Mouse (Mus musculus) heart, embryonic 10.5 days (tissue): Measurements from ENCODE around the gene Lyrm7. TPM values are rescaled to one million over a fixed set of nuclear protein-coding genes. Genes with fewer than 3 reads are reported as not detected.

Experiments
- DNase-seq: peaks from one replicate; pipeline ENCODE4 v3.0.0-alpha.2; 2017; ENCODE audit warnings: low spot score
- H3K27ac ChIP-seq: fragments of 300-500 bp; sonication (generic); 2 replicates; pipeline ENCODE4 v1.5.1; 2016; ENCODE audit warnings: mild to moderate bottlenecking
- H3K27me3 ChIP-seq: fragments of 300-500 bp; sonication (generic); 2 replicates; pipeline ENCODE4 v1.6.1; 2016; ENCODE audit warnings: mild to moderate bottlenecking; ENCODE audit not compliant: poor library complexity, insufficient read depth, severe bottlenecking
- H3K36me3 ChIP-seq: fragments of 300-500 bp; sonication (generic); 2 replicates; pipeline ENCODE4 v1.6.1; 2016; ENCODE audit warnings: mild to moderate bottlenecking, moderate library complexity
- H3K4me1 ChIP-seq: fragments of 300-500 bp; sonication (generic); 2 replicates; pipeline ENCODE4 v1.6.1; 2016; ENCODE audit warnings: mild to moderate bottlenecking
- H3K4me3 ChIP-seq: fragments of 300-500 bp; sonication (generic); 2 replicates; pipeline ENCODE4 v1.5.1; 2016; ENCODE audit warnings: mild to moderate bottlenecking, moderate library complexity
- H3K9me3 ChIP-seq: fragments of 300-500 bp; sonication (generic); 2 replicates; pipeline ENCODE4 v1.6.1; 2016; ENCODE audit warnings: mild to moderate bottlenecking, moderate library complexity
- WGBS: fragments of 180-500 bp; shearing (Covaris S2); methylation state at CpG from one replicate; pipeline ENCODE4 v1.1.7; 2016; 5-methylcytosine and 5-hydroxymethylcytosine counted together
- polyA plus RNA-seq: library from polyadenylated mRNA; unstranded; fragments of >200 nt; fragmentation: Nextera tagmentation; extraction: Ambion mirVana; gene quantifications from 2 replicates; pipeline ENCODE4 v1.2.1, GENCODE M21; 2016

The Lyrm7 gene
- 11.8 and 17.9 TPM in 2 replicates for polyA plus RNA-seq

- DNase-seq = peak; percentile 99
- Histone ChIP-seq H3K9me3 (no peaks in the 10 kb centered on the region), H3K27ac (peak within 1 kb of the TSS; percentile 95), H3K36me3 (no peaks in the 10 kb centered on the region), H3K4me1 (peaks cover 8% of the 10 kb centered on the region; the same call in 1 of the 2 replicates), H3K4me3 (peak within 1 kb of the TSS; percentile 83), H3K27me3 (no peaks in the 10 kb centered on the region)
- under 1% methylated on average over 42 of the region's 42 CpGs for WGBS
These were observed at the start of gene Lyrm7 for GRCm38 (mm10) chr11:54860256-54861038. Lyrm7 (minus strand) TSS chr11:54860916.

- DNase-seq = no peak
- 85% methylated on average over 12 of the region's 12 CpGs for WGBS
These were observed 49.5 kb upstream of the Lyrm7 start for GRCm38 (mm10) chr11:54910081-54910665.

GRCm38 (mm10) chr11:54909273-54909672 is 48.6 kb upstream of the Lyrm7 start:
- H3K4me1 ChIP-seq = peaks cover 37% of the 10 kb centered on the region
- no peak overlapping the region for H3K4me3 ChIP-seq
- no peaks in the 10 kb centered on the region for H3K27me3 ChIP-seq
- WGBS = 90% methylated on average over 11 of the region's 11 CpGs
- no peak for DNase-seq
- H3K27ac ChIP-seq = no peak overlapping the region
- peaks cover 77% of the 10 kb centered on the region for H3K36me3 ChIP-seq
- no peaks in the 10 kb centered on the region for H3K9me3 ChIP-seq

More at GRCm38 (mm10) chr11:54910081-54910665, 49.5 kb upstream of the Lyrm7 start:
- peaks cover 86% of the 10 kb centered on the region for H3K36me3 ChIP-seq
- no peaks in the 10 kb centered on the region for H3K27me3 ChIP-seq
- H3K27ac ChIP-seq = peak overlapping the region; percentile 49; the same call in 1 of the 2 replicates
- no peaks in the 10 kb centered on the region for H3K9me3 ChIP-seq
- peaks cover 28% of the 10 kb centered on the region for H3K4me1 ChIP-seq
- no peak overlapping the region for H3K4me3 ChIP-seq

GRCm38 (mm10) chr11:54907259-54907658 is 46.5 kb upstream of the Lyrm7 start:
- Histone ChIP-seq H3K4me3 (no peak overlapping the region), H3K9me3 (no peaks in the 10 kb centered on the region), H3K27me3 (no peaks in the 10 kb centered on the region), H3K27ac (no peak overlapping the region), H3K36me3 (peaks cover 60% of the 10 kb centered on the region), H3K4me1 (peaks cover 54% of the 10 kb centered on the region)
- 85% methylated on average over 5 of the region's 5 CpGs for WGBS
- DNase-seq = no peak

- Histone ChIP-seq H3K9me3 (no peaks in the 10 kb centered on the region), H3K4me3 (no peak overlapping the region), H3K27ac (peak overlapping the region; percentile 68; the same call in 1 of the 2 replicates), H3K4me1 (peaks cover 55% of the 10 kb centered on the region), H3K27me3 (no peaks in the 10 kb centered on the region), H3K36me3 (peaks cover 53% of the 10 kb centered on the region)
- no peak for DNase-seq
- WGBS = 56% methylated on average over 4 of the region's 4 CpGs
These were observed 45.8 kb upstream of the Lyrm7 start for GRCm38 (mm10) chr11:54906466-54906865.

GRCm38 (mm10) chr11:54905931-54906330 is 45.2 kb upstream of the Lyrm7 start:
- H3K9me3 ChIP-seq = no peaks in the 10 kb centered on the region
- no peaks in the 10 kb centered on the region for H3K27me3 ChIP-seq
- H3K4me3 ChIP-seq = peak overlapping the region; percentile 10; the same call in 1 of the 2 replicates
- peaks cover 48% of the 10 kb centered on the region for H3K36me3 ChIP-seq
- H3K27ac ChIP-seq = peak overlapping the region; percentile 68
- peaks cover 55% of the 10 kb centered on the region for H3K4me1 ChIP-seq
- DNase-seq = no peak
- WGBS = 42% methylated on average over 4 of the region's 4 CpGs

GRCm38 (mm10) chr11:54905086-54905485 is 44.4 kb upstream of the Lyrm7 start:
- H3K4me3 ChIP-seq = peak overlapping the region; percentile 68; the same call in 1 of the 2 replicates
- H3K36me3 ChIP-seq = peaks cover 39% of the 10 kb centered on the region
- 80% methylated on average over 3 of the region's 3 CpGs for WGBS
- H3K27ac ChIP-seq = peak overlapping the region; percentile 54; the same call in 1 of the 2 replicates
- no peak for DNase-seq
- no peaks in the 10 kb centered on the region for H3K27me3 ChIP-seq
- peaks cover 51% of the 10 kb centered on the region for H3K4me1 ChIP-seq
- H3K9me3 ChIP-seq = no peaks in the 10 kb centered on the region

GRCm38 (mm10) chr11:54903940-54904706 is 43.4 kb upstream of the Lyrm7 start:
- WGBS = 27% methylated on average over 4 of the region's 4 CpGs

GRCm38 (mm10) chr11:54903339-54903738 is 42.6 kb upstream of the Lyrm7 start:
- WGBS = 43% methylated on average over 5 of the region's 5 CpGs
- Histone ChIP-seq H3K27me3 (no peaks in the 10 kb centered on the region), H3K9me3 (no peaks in the 10 kb centered on the region), H3K4me1 (peaks cover 52% of the 10 kb centered on the region), H3K4me3 (peak overlapping the region; percentile 68), H3K27ac (peak overlapping the region; percentile 84), H3K36me3 (peaks cover 22% of the 10 kb centered on the region)
- no peak for DNase-seq

More at GRCm38 (mm10) chr11:54903940-54904706, 43.4 kb upstream of the Lyrm7 start:
- DNase-seq = peak; percentile 93
- peak overlapping the region; percentile 68 for H3K4me3 ChIP-seq
- H3K36me3 ChIP-seq = peaks cover 30% of the 10 kb centered on the region
- no peaks in the 10 kb centered on the region for H3K9me3 ChIP-seq
- H3K27me3 ChIP-seq = no peaks in the 10 kb centered on the region
- H3K27ac ChIP-seq = peak overlapping the region; percentile 84
- peaks cover 50% of the 10 kb centered on the region for H3K4me1 ChIP-seq

GRCm38 (mm10) chr11:54902333-54903323 is 41.9 kb upstream of the Lyrm7 start, which contains the start of gene Gpx3:
Gpx3 (plus strand) TSS chr11:54902453.
- Histone ChIP-seq H3K4me3 (peak within 1 kb of the TSS; percentile 68), H3K9me3 (no peaks in the 10 kb centered on the region), H3K27me3 (no peaks in the 10 kb centered on the region), H3K36me3 (peaks cover 15% of the 10 kb centered on the region), H3K4me1 (peaks cover 51% of the 10 kb centered on the region), H3K27ac (peak within 1 kb of the TSS; percentile 84)
- peak; percentile 93 for DNase-seq
- WGBS = 14% methylated on average over 45 of the region's 45 CpGs

GRCm38 (mm10) chr11:54899657-54900056 is 38.9 kb upstream of the Lyrm7 start:
- no peaks in the 10 kb centered on the region for H3K9me3 ChIP-seq
- no peak for DNase-seq
- no peaks in the 10 kb centered on the region for H3K27me3 ChIP-seq
- no peak overlapping the region; the same call in 1 of the 2 replicates for H3K27ac ChIP-seq
- WGBS = 56% methylated on average over 4 of the region's 4 CpGs
- H3K4me1 ChIP-seq = peaks cover 36% of the 10 kb centered on the region
- no peak overlapping the region for H3K4me3 ChIP-seq
- H3K36me3 ChIP-seq = no peaks in the 10 kb centered on the region
